8 mouse cellular contexts compared by ENCODE assay signal in the genomic region with DNA sequence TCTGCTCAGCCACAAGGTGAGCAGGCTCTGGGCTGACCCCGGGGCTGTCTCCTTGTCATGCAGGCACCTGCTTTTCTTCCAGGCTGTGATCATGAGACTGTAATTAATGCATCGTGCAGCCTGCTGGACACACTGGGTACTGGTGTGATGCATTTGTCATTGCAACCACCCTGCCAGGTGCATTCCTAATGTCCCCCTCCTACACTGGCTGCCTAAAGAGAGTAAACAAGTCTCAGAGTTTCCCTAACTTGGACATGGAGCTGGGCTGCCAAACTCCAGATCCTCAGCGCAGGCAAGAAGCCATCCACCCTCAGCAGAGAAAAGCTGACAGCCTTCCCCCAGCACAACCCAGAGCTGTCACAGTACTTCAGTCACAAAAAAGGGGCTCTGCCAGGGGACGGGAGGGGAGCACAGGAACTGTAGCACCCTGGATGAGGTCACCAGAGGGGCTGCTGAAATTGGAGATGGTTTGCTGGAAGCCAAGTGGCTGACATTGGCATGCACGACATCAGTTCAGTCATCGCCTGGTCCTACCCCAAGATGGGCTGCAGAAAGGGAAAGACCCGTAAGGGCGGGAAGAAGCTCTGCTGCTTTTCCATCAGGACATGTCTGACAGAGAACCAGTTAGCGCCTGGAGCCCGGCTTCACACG. TPM values are rescaled to one million over a fixed set of nuclear protein-coding genes. Genes with fewer than 3 reads are reported as not detected.
DNase-seq lines count a peak whose midpoint lies in the region; ATAC-seq and TF ChIP-seq lines count a peak whose summit lies in the region.

No protein-coding gene starts in this region.

- no peak for TF ChIP-seq POLR2A in heart, adult 2 months (IDR thresholded peaks at IDR 0.05; ENCODE audit: insufficient read depth, low read depth, low read length)

- peak overlapping the region; percentile 82 for H3K27ac ChIP-seq in heart, adult 2 months
- peak overlapping the region; percentile 63 for H3K27ac ChIP-seq in intestine, postnatal 0 days (ENCODE audit: low read depth, low read length)
- H3K27ac ChIP-seq in neural tube, embryonic 14.5 days (ENCODE audit: low read depth, low read length), result peak overlapping the region; percentile 35

- no peak overlapping the region for H3K4me3 ChIP-seq in heart, adult 2 months
- no peak overlapping the region for H3K4me3 ChIP-seq in intestine, postnatal 0 days (ENCODE audit: low read depth, low read length)
- H3K4me3 ChIP-seq in neural tube, embryonic 14.5 days (ENCODE audit: low read depth, low read length), result no peak overlapping the region

- H3K9me3 ChIP-seq in intestine, postnatal 0 days (ENCODE audit: control insufficient read depth), result no peaks in the 10 kb centered on the region
- H3K9me3 ChIP-seq in neural tube, embryonic 14.5 days (ENCODE audit: control insufficient read depth, low read length), result no peaks in the 10 kb centered on the region

- no peak overlapping the region for H3K4me2 ChIP-seq in intestine, postnatal 0 days (replicated peaks; ENCODE audit: low read depth)
- no peak overlapping the region for H3K4me2 ChIP-seq in neural tube, embryonic 14.5 days (ENCODE audit: low read depth, low read length)

- peak; percentile 46 for TF ChIP-seq CTCF in heart, adult 2 months (IDR thresholded peaks at IDR 0.05)
- peak; percentile 42 for TF ChIP-seq CTCF in intestine, postnatal 0 days (IDR thresholded peaks at IDR 0.05; ENCODE audit: low read depth)

- WGBS in heart, adult 2 months, result 19% methylated on average over 11 of the region's 11 CpGs
- 62% methylated on average over 11 of the region's 11 CpGs for WGBS in intestine, postnatal 0 days
- 44% methylated on average over 11 of the region's 11 CpGs for WGBS in neural tube, embryonic 14.5 days

- no peak for ATAC-seq in intestine, postnatal 0 days
- ATAC-seq in neural tube, embryonic 14.5 days (ENCODE audit: low read depth), result 0 out of 2 replicates have a peak, but pooled peaks have one; percentile 15

- peaks cover 26% of the 10 kb centered on the region for H3K4me1 ChIP-seq in heart, adult 2 months (ENCODE audit: control insufficient read depth, insufficient read depth, low read length)
- no peaks in the 10 kb centered on the region for H3K4me1 ChIP-seq in intestine, postnatal 0 days (replicated peaks; ENCODE audit: control insufficient read depth, insufficient read depth, low read length)
- 0 out of 2 replicates have a peak, but pooled peaks cover 3% of the 10 kb centered on the region for H3K4me1 ChIP-seq in neural tube, embryonic 14.5 days (ENCODE audit: control insufficient read depth, insufficient read depth, low read length)

- peak; percentile 34 for DNase-seq in embryo, embryonic 10.5 days (ENCODE audit: low spot score)
- DNase-seq in embryo, embryonic 10 days (ENCODE audit: low spot score), result no peak
- peak; percentile 16 for DNase-seq in 3T3-L1 (ENCODE audit: low read depth, low spot score)
- DNase-seq in heart, adult 2 months, result peak; percentile 53 to 55
- DNase-seq in adrenal gland, adult 2 months, result no peak
- no peak for DNase-seq in adrenal gland, postnatal 36 days

- no peaks in the 10 kb centered on the region for H3K79me2 ChIP-seq in heart, adult 2 months (replicated peaks; ENCODE audit: control insufficient read depth, insufficient read depth, low read length)

- intact Hi-C loops in heart, adult 2 months (cut with DNase I), result no loop called here

- H3K9ac ChIP-seq in heart, adult 2 months (ENCODE audit: low read depth, low read length), result peak overlapping the region; percentile 12; the same call in 1 of the 2 replicates
- no peak overlapping the region for H3K9ac ChIP-seq in intestine, postnatal 0 days (ENCODE audit: low read depth, low read length)
- no peak overlapping the region for H3K9ac ChIP-seq in neural tube, embryonic 14.5 days (replicated peaks; ENCODE audit: low read depth, low read length)

- H3K36me3 ChIP-seq in heart, adult 2 months (ENCODE audit: control insufficient read depth, insufficient read depth, low read length), result peaks cover 4% of the 10 kb centered on the region; the same call in 1 of the 2 replicates
- peaks cover 20% of the 10 kb centered on the region for H3K36me3 ChIP-seq in intestine, postnatal 0 days (ENCODE audit: control insufficient read depth, insufficient read depth)
- no peaks in the 10 kb centered on the region for H3K36me3 ChIP-seq in neural tube, embryonic 14.5 days (ENCODE audit: control insufficient read depth, insufficient read depth, low read length)

- no peaks in the 10 kb centered on the region for H3K27me3 ChIP-seq in heart, adult 2 months (ENCODE audit: control insufficient read depth, insufficient read depth, low read length)
- no peaks in the 10 kb centered on the region for H3K27me3 ChIP-seq in intestine, postnatal 0 days (replicated peaks; ENCODE audit: control insufficient read depth, insufficient read depth, low read length)
- H3K27me3 ChIP-seq in neural tube, embryonic 14.5 days (ENCODE audit: control insufficient read depth, insufficient read depth, low read length), result no peaks in the 10 kb centered on the region

- no peak for TF ChIP-seq EP300 in heart, adult 2 months (IDR thresholded peaks at IDR 0.05; ENCODE audit: insufficient read depth, low read depth, low read length)

RNA-seq across cellular contexts. Expression of a gene that starts 15.7 kb away (rescaled TPM):
- 10 to 100 TPM; 25.6 to 33.1 TPM for total RNA-seq in heart, adult 2 months (2021)
- 41.9 and 66.5 TPM in 2 replicates for polyA plus RNA-seq in heart, adult 2 months (2012; rRNA removed)
- polyA plus RNA-seq in intestine, postnatal 0 days (2015; fragmentation: Nextera tagmentation; extraction: Ambion mirVana), result 84.5 and 87.9 TPM in 2 replicates
- polyA plus RNA-seq in neural tube, embryonic 14.5 days (2014; fragmentation: Nextera tagmentation; extraction: Ambion mirVana), result 91.9 and 92.8 TPM in 2 replicates
- 10 to 100 TPM; 35.0 to 50.0 TPM for total RNA-seq in adrenal gland, adult 2 months (2021)
- polyA plus RNA-seq in adrenal gland, adult 2 months (2012; rRNA removed), result 46.7 and 50.8 TPM in 2 replicates
- total RNA-seq in adrenal gland, postnatal 36 days (2021), result 10 to 100 TPM; 35.6 to 59.0 TPM

RNA-seq across cellular contexts. Expression of a gene that starts 31.2 kb away (rescaled TPM):
- total RNA-seq in heart, adult 2 months (2021), result 1 to 10 TPM; 3.0 to 4.4 TPM
- 4.6 and 5.2 TPM in 2 replicates for polyA plus RNA-seq in heart, adult 2 months (2012; rRNA removed)
- 3.3 and 3.5 TPM in 2 replicates for polyA plus RNA-seq in intestine, postnatal 0 days (2015; fragmentation: Nextera tagmentation; extraction: Ambion mirVana)
- 4.9 TPM in 2 replicates for polyA plus RNA-seq in neural tube, embryonic 14.5 days (2014; fragmentation: Nextera tagmentation; extraction: Ambion mirVana)
- 1 to 10 TPM; 3.2 to 4.7 TPM for total RNA-seq in adrenal gland, adult 2 months (2021)
- polyA plus RNA-seq in adrenal gland, adult 2 months (2012; rRNA removed), result 3.9 and 4.2 TPM in 2 replicates
- total RNA-seq in adrenal gland, postnatal 36 days (2021), result 1 to 10 TPM; 3.1 to 6.1 TPM

Comparison
In these comparisons a context has a peak if more than half of its experiments do, and no peak if none do; other contexts are left out.
1. DNase-seq: peak in embryo, embryonic 10.5 days (single experiment), 3T3-L1 (single experiment) and heart, adult 2 months (2 of 2); none in embryo, embryonic 10 days (single experiment), adrenal gland, adult 2 months (single experiment) and adrenal gland, postnatal 36 days (0 of 2).
2. Peak in every context shown above with its lines, with median percentiles within 50 percentile points of each other: H3K27ac ChIP-seq.